Mouse (Mus musculus) spleen, adult 2 months (tissue): ENCODE data around the gene Neu3. TPM values are rescaled to one million over a fixed set of nuclear protein-coding genes. Genes with fewer than 3 reads are reported as not detected.

ENCODE experiments used
- DNase-seq, 2 experiments: peaks; one replicate each; pipeline versions ENCODE4 v3.0.0 to v3.0.0-alpha.2; 2012 to 2021; ENCODE audit warnings: low spot score in 2 of 2, low read depth in 1 of 2
- H3K27ac ChIP-seq: fragments of 200-500 bp; 2 replicates; pipeline ENCODE4 v1.5.1; 2012; ENCODE audit warnings: low read length, inconsistent platforms; ENCODE audit not compliant: insufficient read depth
- H3K27me3 ChIP-seq: fragments of 200-500 bp; 2 replicates; pipeline ENCODE4 v1.6.1; 2012; ENCODE audit warnings: mild to moderate bottlenecking, moderate library complexity, low read length, inconsistent platforms; ENCODE audit not compliant: control insufficient read depth, insufficient read depth
- H3K36me3 ChIP-seq: fragments of 200-500 bp; 2 replicates; pipeline ENCODE4 v1.6.1; 2012; ENCODE audit warnings: mild to moderate bottlenecking, low read length, inconsistent platforms; ENCODE audit not compliant: control insufficient read depth, insufficient read depth
- H3K4me1 ChIP-seq: fragments of 200-500 bp; 2 replicates; pipeline ENCODE4 v1.6.1; 2011; ENCODE audit warnings: inconsistent platforms; ENCODE audit not compliant: control insufficient read depth, insufficient read depth, insufficient read length
- H3K4me3 ChIP-seq: fragments of 200-500 bp; 2 replicates; pipeline ENCODE4 v1.5.1; 2011; ENCODE audit warnings: mild to moderate bottlenecking, inconsistent platforms; ENCODE audit not compliant: insufficient read depth, insufficient read length; ENCODE audit errors: extremely low read depth
- CTCF ChIP-seq: fragments of 200-500 bp; IDR thresholded peaks from 2 replicates; pipeline ENCODE4 v1.5.1; 2011; ENCODE audit warnings: mild to moderate bottlenecking, inconsistent platforms; ENCODE audit not compliant: insufficient read depth, insufficient read length, insufficient replicate concordance; ENCODE audit errors: extremely low read depth
- POLR2A ChIP-seq: fragments of 200-500 bp; IDR thresholded peaks from 2 replicates; pipeline ENCODE4 v1.6.1; 2011; ENCODE audit warnings: low read depth, low read length, inconsistent platforms
- WGBS: fragments of 180-500 bp; shearing (Covaris S2); methylation state at CpG from one replicate; pipeline ENCODE4 v1.1.7; 2018; 5-methylcytosine and 5-hydroxymethylcytosine counted together
- polyA plus RNA-seq: library from polyadenylated mRNA; depleted of rRNA; stranded (reverse); fragments of >200 nt; gene quantifications from 2 replicates; pipeline ENCODE4 v1.2.3, GENCODE M21; 2012

Neu3 gene
- polyA plus RNA-seq, 1 experiment, result 2.4 TPM

DNA sequence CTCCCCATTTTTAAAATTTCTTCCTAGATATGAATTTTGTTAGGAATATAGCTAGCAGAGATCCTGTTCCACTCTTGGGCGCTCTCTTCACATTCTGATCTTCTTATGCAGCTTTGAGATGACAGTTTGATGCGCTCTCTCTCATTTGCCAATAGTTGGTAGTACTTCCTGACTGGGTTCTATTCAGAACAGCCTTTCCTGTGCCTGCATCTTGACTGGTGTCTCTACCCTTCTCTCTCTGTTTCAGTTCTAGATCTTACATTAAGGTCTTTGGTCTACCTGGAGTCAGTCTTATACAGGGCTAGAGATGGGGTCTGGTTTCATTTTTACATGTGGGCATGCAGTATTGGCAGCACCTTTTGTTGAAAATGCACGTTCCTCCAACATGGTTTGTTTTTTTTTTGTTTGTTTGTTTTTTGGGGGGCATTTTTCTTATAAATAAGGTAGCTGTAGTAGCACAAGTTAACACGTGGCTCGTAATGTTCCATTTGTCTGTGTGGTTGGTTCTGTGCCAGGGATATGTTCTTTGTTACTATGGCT lies 6.2 kb upstream of the Neu3 start:
- 90% methylated on average over 5 of the region's 5 CpGs for WGBS
- Histone ChIP-seq H3K4me1 (no peaks in the 10 kb centered on the region), H3K36me3 (peaks cover 11% of the 10 kb centered on the region), H3K4me3 (no peak overlapping the region), H3K27me3 (no peaks in the 10 kb centered on the region), H3K27ac (no peak overlapping the region)
- no peak for DNase-seq
- TF ChIP-seq CTCF (no peak), POLR2A (no peak)

DNA sequence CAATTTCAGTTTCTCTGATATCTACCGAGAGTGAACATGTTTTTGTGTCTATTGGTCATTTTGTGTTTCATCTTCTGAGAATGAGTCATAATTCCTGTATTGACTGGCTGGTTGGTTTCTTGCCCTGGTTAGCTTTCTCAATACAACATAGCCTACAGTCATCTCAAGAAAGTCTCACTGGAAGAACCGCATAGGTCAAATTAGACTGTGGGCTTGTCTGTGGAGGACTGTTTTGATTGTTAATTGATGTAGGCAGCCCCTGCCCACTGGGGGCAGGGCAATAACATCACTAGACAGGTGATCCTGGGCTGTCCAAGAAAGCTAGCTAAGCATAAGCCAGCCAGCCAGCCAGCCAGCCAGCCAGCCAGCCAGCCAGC lies 5.6 kb upstream of the Neu3 start:
- H3K27ac ChIP-seq, result no peak overlapping the region
- H3K4me1 ChIP-seq, result no peaks in the 10 kb centered on the region
- no peaks in the 10 kb centered on the region for H3K27me3 ChIP-seq
- no peak for DNase-seq
- TF ChIP-seq CTCF (no peak), POLR2A (no peak)
- peaks cover 11% of the 10 kb centered on the region for H3K36me3 ChIP-seq
- WGBS, result 61% methylated on average over 2 of the region's 2 CpGs
- no peak overlapping the region for H3K4me3 ChIP-seq

DNA sequence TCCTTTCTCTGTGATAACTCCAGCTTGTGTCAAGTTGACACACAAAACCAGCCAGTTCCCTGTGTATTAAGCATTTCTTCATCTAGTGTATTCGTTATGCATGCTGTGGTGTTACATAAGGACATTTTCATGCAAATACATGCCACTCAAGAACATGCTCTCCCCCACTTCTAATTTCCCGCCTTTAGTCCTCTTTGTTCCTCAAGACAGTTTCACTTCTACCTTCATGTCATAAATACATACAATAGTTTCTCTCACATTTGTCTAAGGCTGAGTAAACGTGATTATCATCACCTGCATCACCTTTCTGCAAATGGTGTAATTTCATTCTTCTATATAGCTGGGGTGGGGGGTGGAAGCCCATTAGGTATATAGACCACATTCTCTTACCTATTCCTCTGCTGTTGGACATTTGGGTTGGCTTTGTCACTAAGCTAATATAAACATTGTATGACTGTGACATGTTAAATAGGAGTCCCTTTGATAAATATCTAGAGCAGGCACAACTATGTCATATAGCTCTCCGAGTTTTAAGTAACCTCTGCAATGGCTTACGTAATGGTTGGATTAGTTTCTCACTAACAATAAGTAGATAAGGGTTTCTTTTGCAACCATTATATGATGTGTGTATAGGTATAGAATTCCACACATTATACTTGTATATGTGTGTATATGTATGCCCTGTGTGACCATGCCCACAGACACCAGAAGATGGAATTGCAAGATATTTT lies 5.1 kb upstream of the Neu3 start:
- H3K36me3 ChIP-seq, result peaks cover 7% of the 10 kb centered on the region
- TF ChIP-seq POLR2A (no peak), CTCF (no peak)
- H3K4me1 ChIP-seq, result peaks cover 4% of the 10 kb centered on the region; the same call in 1 of the 2 replicates
- 51% methylated on average over 5 of the region's 5 CpGs for WGBS
- no peak overlapping the region for H3K4me3 ChIP-seq
- no peak overlapping the region for H3K27ac ChIP-seq
- DNase-seq, result peak in 1 of 2 experiments; percentile 37
- no peaks in the 10 kb centered on the region for H3K27me3 ChIP-seq

DNA sequence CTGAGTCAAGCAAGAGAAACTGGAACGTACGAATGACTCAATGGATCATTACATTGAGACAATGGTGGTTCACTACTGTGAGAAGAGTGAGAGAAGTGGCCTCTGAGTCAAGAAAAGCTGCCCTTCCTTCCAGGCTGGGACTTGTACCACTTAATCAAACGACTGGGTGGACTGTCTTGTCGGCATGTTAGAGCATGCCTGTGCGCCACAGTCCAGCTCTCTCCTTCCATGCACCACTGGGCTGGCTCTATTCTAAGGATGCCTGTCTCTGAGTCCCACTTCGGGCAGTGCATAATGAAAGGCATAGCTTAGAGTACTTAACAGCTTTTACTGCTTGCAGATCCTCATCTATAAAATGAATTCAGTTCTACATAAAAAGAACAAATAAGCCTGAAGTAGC lies 2.1 kb downstream of the Neu3 start:
- peaks cover 4% of the 10 kb centered on the region; the same call in 1 of the 2 replicates for H3K4me1 ChIP-seq
- no peak overlapping the region for H3K27ac ChIP-seq
- WGBS, result 87% methylated on average over 6 of the region's 6 CpGs
- H3K27me3 ChIP-seq, result no peaks in the 10 kb centered on the region
- H3K36me3 ChIP-seq, result no peaks in the 10 kb centered on the region
- no peak overlapping the region for H3K4me3 ChIP-seq
- TF ChIP-seq POLR2A (no peak), CTCF (no peak)
- no peak for DNase-seq

DNA sequence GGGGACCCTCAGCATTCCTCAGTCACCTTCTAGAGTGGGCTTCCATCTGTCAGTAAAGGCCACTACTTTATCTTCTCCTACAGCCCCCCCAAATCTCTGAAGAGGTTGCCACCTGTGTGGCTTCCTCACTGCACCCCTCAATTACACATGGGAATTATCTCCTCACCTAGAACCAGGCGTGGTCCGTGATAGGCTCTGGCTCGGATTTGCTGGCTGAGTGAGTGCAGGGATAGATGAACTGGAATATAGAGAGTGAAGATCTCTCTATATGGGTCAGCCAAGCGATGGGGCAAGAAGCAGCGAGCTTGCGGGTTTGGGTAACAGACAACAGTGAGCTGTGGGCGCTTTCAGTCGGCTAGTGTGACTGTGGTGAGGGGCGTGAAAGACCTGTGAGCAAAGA lies 2.7 kb downstream of the Neu3 start:
- Histone ChIP-seq H3K36me3 (no peaks in the 10 kb centered on the region), H3K27ac (no peak overlapping the region; the same call in 1 of the 2 replicates), H3K4me1 (peaks cover 4% of the 10 kb centered on the region; the same call in 1 of the 2 replicates), H3K27me3 (no peaks in the 10 kb centered on the region), H3K4me3 (no peak overlapping the region)
- no peak for DNase-seq
- TF ChIP-seq POLR2A, result no peak
- no peak for TF ChIP-seq CTCF
- WGBS, result 87% methylated on average over 9 of the region's 9 CpGs

DNA sequence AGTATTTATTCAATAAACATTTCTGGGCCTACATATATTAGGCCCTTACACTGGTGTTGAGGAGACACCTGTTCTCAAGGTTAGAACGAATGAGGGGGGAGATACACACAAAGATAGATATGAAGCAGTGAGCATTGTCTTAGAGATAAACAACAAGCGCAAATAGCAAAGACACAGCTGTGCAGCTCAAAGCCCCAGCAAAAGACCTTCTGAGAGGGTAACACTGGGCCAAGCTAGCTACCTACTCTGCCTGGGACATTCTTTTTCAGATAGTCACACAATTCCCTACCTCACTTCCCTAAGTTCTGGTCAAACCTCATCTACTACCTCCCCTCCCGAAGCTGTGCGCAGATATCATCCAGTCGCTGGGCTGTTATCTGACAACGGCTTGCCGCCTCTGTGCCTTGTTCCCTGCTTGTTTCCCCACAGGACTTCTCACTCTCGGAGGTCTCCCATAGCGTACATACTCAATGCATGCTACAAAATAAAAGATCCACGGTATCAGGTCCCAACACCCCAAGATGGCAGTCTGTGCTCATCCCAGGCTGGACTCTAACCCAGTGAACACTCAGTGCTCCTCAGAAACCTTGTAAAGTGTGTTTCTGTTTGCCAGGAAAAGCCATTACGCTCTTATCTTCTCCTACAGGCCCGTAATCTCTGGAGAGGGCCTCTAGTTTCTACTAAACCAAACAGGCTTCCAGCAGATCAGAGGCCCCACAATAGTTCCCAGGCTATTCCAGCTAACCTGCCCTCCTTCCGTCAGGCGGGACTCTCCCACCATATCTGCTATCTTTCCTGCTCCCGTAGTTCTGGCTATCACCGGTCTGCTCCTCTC lies 3.4 kb downstream of the Neu3 start:
- Histone ChIP-seq H3K27ac (no peak overlapping the region; the same call in 1 of the 2 replicates), H3K36me3 (no peaks in the 10 kb centered on the region), H3K4me1 (peaks cover 4% of the 10 kb centered on the region; the same call in 1 of the 2 replicates), H3K27me3 (no peaks in the 10 kb centered on the region), H3K4me3 (no peak overlapping the region)
- WGBS, result 81% methylated on average over 16 of the region's 16 CpGs
- DNase-seq, result no peak
- no peak for TF ChIP-seq POLR2A
- no peak for TF ChIP-seq CTCF
